Mouse (Mus musculus) megakaryocyte, adult 5-6 weeks (primary cell): ENCODE results near the gene Abracl. TPM values are rescaled to one million over a fixed set of nuclear protein-coding genes. Genes with fewer than 3 reads are reported as not detected.

Experiments
- ATAC-seq: 2 replicates; pipeline ENCODE4 v1.8.0; 2016; ENCODE audit warnings: mild to moderate bottlenecking, inconsistent platforms; ENCODE audit not compliant: poor library complexity, severe bottlenecking
- total RNA-seq, 2 experiments: library from RNA; stranded (forward) in 1 of 2; stranded (reverse) in 1 of 2; fragments of 153-499, 151-499 nt in 1 of 2; fragments of 221-1000, 200-1000 nt in 1 of 2; gene quantifications; 2 replicates each; pipeline versions ENCODE4 v1.2.3 to v1.2.4; 2015 to 2017

Gene Abracl
- total RNA-seq (2015) = 291 and 343 TPM in 2 replicates
- 336 and 397 TPM in 2 replicates for total RNA-seq (2017)

DNA sequence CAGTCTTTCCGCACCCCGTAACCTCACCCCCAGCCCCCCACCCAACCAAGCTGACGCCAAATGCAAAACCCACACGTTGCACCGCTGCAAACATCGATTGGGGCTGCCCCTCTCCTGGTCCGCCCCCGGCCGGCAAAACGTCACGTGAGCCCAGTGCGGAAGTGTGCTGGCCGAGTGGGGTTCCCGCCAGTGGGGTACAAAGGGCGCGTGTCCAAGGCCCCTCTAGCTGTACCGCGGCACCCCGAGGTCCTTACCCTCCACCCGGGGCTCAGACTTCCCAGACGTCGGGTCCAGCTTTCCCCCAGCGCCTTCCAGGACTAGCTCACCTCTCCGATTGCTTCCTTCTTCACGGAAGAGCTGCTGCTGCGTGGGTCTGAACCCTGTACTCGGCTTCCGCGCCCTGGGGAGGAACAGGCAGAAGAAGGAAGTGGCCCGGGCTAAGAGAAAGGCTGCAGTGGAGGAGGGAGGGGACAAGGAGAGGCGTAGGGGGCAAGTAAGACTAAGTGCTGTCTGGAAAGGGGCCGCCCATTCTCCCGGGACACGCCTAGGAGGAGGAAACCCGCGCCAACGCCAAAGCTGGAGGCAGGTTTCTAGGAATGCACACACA, at the start of gene Abracl:
Abracl (minus strand) TSS at position 548 of the 607 bp plus-strand sequence.
- peak; percentile 90 for ATAC-seq

DNA sequence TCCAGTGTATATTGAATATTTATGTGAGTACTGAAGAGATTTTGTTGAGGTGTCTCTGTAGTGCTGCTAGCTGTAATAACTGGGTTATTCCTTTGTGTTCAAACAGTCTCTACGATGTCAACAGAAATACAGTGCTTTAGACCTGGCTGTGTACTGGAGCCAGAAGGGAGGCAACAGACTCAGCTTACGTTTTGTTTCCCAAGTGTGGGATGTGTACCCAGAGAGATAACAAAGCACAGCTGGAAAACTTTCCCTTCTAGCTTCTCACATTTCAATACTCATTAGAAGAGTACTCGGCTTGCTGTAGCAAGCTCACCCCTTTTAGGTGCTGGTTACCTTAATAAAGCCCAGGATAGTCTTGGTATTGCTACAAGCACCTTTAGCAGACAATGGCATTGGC, 49.8 kb upstream of the Abracl start:
- ATAC-seq = no peak

DNA sequence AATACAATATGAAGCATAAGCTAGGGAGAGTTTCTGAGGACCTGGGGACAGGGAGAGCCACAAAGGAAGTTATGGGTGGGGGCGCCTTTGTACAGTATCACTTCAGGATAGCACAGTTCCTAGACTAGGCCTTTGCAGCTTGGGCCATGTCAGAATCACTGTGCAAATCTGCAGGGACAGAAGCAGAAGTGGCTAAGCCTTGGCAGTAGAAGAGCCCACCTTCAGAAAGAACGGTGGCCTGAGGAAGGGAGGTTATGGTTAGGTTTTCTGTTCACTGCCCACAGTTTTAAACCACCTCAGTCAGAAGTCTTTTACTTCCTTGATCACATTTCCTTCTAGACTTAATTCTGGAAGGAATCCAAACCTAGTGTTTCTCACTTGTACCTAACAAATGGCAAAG, 47.5 kb upstream of the Abracl start:
- peak; percentile 82 for ATAC-seq

DNA sequence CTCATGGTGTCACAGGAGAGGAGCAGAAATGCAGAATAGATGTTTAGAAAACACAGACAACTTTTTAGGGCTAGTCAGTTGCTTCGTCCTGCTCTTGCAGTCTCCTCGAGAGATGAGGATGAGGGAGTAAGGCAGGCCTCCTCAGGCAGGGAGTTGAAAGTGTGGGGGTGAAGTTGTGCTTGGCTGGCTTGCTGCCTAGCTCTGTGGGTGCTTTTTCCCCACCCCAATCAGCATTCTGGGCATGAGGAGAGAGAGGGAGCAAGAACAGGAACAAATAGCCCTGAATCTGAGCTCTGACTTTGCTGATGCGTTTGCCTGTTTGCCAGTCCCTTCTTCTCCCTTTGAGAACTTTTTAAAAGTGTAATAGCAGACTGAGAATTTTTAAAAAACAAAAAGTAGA, 47.1 kb upstream of the Abracl start:
- ATAC-seq = peak; percentile 31; the same call in 1 of the 2 replicates

DNA sequence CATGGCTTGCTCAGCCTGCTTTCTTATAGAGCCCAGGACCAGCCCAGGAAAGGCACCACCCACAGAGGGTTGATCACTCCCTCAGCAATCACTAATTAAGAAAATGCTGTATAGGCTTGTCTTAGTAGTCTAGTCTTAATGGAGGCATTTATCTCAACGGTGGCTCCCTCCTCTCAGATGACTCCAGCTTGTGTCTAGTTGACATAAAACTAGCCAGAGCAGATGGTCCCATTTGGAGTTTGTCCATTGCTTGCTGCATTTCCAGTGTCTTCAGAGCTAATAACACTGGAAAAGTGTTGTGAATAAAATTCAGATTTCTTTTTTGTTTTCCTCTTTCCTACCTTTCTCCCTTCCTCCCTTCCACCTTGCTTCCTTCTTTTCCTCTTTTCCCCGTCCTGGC, 46.5 kb upstream of the Abracl start:
- ATAC-seq = no peak

DNA sequence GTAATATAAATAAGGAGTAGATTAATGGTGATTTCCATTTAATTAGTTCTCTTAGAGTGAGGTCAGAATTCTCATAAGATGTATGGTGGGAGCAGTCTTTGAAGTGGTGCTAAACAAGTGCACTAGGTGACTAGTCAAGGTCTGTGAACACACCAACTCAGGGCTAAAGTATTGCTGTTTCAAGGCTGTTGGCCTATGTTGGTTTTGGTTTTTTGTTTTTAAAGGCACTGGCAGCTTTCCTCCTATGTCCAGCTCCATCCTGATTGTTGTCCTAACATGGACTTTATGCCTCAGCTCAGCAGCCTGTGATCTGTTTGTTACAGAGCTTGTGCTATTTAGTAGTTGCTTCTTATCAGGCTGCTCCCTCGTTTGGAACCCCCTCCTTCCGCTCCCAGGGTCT, 45.8 kb upstream of the Abracl start:
- ATAC-seq = no peak

DNA sequence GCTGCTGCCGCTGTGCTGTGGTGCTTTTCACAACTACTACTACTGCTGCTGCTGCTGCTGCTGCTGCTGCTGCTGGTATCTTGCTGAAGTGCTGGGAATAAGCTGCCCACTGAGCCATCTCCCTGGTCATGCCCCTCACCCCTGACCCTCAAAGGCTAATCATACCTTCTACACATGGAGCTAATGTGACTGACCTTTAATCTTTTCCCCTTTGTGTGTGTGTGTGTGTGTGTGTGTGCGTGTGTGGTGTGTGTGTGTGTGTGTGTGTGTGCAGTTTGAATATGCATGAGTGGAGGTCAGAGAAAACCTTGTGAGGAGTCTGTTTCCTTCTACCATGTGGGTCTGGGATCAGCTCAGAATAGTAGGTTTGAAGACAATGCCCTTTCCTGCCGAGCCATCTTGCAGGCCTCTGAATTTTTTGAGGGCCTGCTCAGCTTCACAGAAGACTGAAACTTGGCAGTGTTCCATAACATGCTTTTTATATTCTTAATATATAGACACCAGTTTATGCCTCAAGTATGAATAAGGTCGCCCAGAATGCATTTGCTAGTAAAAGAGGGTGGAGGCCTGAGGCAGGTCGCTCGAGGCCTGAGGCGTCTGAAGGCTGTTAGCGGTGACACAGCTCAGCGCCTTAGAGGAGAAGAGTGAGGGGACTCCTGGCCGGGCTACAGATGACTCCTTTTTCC, 44.8 kb upstream of the Abracl start:
- no peak for ATAC-seq

DNA sequence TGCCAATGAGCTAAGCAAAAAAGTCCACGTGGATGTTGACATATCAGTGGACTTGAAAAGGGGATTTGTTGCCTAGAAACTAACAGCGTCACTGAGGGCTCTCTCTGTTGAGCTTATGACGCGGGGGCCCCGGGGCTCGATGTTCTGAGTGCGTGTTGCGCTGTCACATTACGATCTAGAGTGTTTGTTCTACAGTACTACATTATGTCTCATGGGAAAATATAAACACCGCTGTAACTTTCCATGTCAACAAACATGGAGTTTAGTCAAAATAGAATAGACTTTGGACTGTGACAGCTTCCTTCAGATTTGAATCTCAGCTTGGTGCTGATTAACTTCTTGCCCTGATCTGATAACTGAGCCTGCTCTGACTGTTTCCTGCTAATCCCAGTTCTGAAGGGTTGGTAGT, 42.9 kb upstream of the Abracl start:
- ATAC-seq = no peak

DNA sequence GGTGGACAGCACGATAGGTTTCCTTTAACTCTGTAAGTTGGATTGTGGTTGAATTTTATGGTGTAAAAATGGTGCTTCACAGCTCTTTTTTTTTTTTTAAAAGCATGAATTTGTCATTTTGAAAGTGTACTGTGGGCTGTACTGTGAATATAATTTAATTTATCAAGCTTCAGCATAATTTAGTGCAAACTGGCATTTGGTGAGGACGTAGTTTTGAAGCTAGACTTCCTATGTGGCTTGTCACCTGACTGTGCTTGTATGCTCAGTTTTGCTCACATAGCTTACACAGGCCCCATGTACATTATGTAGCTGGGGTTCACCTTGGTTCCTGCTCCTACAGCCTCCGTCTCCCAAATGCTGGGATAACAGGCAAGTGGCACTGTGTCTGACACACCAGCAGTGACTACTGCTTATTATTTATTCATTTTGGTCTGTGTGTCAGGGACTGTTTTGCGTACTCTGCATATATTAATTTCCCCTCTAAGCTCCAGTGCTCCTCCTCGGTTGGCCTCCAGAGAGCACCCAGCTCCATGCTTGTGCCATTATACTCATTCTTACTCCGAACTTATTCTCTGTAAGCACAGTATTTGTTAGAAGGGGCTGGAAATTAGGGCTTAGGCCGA, 41.6 kb upstream of the Abracl start:
- ATAC-seq = no peak

DNA sequence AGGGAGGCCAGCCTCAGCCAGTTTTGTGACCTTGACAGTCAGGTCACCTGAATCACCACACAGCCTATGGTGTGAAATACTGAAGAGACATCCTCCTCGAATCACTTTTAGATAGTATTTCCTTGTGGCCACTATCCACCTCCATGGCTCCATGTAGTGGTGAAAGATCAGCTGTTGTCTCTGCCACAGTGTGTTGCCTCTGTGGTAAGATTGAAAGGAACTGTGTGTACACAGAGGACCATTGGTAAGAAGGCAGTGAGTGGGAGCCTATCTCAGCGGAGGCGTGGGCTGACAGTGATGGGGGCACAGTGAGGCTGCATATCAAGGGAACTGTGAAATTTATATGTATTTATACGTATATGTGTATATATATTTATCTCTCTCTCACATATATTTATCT, 38.4 kb upstream of the Abracl start:
- ATAC-seq = no peak

DNA sequence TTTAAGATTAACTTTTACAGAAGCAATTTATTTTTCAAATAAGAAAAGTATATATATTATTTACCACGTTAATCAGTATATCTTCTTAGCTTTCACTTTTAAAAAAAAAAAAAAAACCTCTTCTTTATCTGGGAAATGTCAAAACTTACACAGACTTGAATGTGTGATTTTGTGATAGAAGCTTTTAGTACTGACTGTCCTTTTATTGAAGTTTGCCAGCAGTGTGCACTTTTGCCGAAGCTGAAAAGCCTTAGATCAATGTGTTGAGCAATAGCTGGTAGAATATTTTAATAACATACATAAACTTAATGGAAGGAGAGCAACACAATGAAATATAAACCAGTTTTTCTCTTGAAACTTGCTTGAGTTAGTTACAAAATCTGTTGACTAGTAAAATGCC, 37.7 kb upstream of the Abracl start:
- ATAC-seq = no peak

DNA sequence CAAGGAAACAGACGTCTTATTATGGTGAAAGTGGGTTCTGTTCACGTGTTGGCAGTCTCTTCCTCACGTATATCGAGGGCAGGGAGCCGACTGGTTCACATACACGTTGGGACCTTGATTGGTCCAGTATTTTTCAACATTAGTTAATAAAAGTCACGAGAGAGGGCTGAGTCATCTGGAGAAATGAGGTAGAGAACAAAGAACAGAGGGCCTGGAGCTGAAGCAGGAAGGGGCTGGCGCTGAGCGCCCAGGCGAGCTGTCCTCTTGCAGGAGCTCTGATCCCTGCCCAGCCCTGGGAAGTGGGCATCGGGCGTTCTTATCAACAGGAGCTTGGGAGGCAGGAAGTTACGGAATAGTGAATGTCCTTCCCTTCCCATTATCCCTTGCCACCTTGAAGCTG, 36.7 kb upstream of the Abracl start:
- no peak for ATAC-seq

DNA sequence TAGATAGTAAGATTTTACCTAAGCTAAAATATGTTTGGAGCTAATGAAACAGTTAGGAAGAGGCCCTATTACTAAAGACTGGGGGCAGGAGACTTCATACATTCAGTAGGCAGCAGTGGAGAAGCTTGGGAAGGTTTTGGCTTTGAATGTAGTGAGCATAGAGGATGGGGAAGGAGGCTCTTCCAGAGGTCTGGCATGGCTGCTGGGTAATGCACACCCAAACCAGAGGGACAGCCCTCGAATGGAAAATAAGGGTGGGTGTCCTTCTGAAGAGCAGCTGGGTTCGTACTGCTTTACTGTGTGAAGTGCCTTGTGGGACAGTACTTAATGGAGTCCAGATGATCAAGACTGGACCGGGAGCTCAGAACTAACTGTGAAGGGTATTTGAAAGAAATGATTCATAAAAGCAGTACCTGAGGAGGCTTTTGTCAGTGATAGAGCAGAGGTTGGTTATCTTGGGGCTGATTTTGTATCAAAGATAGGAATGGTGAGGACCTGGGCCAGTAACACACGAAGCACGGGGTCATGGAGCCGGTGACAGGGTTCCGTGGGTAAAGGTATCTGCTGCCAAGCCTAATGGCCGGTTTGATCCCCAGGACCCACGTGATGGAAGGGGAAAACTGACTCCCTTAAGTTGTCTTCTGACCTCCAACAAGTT, 35.7 kb upstream of the Abracl start:
- ATAC-seq = no peak

DNA sequence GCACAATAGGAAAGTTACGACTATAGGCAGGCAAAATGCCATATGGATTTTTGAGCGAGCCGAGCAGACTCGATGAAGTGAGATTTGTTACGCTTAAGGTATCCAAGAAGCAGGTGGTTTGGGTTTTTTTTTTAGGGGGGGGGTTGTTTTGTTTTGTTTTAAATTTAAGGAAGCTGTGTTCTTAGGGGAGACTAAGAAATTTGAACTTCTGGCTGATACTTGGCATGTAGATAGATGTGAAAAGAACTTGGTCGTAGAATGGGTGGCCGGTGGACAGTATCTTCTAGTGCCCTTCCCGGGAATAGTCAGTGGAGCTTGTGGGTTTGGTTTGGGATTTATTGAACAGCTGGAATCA, 33.3 kb upstream of the Abracl start:
- ATAC-seq = no peak

DNA sequence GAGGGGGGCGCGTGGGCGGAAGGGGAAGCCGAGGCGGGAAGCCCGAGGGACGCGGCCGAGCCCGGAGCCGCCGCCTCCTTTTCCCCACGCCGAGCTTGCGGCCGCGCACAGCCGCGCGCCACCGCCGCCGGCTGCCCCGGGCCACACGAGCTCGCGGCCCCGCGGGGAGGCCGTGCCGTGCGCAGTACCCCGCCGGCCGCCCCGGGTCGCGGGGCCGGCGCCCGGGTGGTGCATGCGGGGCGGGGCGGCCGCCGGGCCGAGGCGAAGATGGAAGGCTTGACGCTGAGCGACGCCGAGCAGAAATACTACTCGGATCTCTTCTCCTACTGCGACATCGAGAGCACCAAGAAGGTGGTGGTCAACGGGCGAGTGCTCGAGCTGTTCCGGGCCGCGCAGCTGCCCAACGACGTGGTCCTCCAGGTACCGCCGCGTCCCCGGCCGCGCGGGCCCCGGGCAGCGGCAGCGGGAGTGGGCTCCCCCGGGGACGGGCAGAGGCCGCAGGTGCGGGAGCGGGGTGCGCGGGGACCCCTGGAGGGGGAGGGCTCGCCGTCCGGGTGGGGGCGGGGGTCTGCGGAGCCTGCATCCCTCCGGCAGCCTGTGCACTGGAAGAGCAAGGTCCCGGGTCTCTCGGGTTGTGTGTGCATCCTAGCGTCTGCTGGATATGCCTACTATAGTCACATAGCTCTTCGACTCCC, 32.8 kb upstream of the Abracl start, which contains the start of gene Reps1:
Reps1 (plus strand) TSS at position 166 of the 695 bp plus-strand sequence.
- ATAC-seq = peak; percentile 12

DNA sequence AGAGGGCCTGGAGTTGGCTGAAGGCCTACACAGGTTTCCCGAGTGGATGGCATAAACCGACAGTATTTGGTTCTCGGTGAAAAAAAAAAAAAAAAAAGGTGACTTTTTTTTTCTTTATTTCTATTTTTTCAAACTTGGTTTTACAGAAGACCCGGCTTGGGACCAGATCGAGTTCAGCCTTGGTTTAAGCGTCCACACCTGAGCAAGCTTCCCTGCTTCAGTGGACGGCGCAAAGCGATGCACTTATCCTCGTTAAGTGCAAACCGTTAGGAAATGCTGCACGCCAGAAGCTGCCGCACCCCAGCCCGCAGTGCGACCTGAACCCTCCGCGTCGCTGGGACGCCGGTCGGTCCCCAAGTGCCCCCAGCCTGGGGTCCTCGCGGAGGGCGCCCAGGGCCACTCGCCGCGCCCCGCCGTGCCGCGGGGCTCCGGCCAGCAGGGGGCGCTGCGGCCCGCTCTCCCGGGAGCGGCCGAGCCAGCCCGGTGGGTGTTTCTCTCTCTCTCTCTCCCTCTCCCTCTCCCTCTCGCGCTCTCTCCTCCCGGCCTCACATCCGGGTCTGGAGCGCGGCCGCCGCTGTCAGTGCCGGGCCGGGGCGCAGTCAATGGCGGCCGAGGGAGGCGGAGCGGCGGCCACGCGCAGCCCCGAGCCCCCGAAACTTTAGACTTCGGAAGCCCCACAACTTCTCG, 32.1 kb upstream of the Abracl start:
- ATAC-seq = peak; percentile 94

DNA sequence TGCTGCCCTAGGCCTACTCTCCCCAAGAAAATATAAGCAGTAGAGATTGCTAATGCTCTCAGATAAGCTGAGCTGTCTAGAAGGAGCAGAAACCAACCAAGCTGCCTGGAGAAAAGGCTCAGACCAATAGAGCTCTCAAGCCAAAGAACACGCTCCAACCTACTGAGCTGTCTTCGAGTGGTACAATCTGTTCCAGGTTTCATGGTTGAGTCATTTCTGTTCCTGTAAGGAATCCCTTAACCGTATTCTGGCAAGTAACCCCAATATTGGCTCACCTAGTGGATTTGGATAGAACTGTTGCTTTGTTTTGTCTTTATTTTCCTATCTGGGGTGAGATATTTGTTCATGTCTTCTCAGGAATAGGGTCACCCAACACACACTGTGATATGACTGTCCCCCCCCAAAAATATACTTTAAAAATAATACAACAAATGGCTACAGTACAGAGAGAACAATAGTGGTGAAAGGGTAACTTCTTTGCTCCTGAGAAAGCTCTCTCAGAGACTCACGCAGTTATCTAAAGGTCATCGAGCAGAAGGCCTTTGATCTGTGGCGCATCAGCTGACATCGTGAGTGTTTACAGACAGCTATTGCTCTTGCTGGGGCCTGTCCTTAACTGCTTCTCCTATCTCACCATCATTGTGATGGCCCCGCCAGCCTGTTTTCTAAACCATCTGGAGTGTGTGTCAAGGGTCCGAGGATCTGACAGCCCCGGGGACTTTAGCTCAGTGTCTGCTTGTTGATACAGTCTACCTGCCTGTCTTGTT, 24.5 kb upstream of the Abracl start:
- no peak for ATAC-seq

DNA sequence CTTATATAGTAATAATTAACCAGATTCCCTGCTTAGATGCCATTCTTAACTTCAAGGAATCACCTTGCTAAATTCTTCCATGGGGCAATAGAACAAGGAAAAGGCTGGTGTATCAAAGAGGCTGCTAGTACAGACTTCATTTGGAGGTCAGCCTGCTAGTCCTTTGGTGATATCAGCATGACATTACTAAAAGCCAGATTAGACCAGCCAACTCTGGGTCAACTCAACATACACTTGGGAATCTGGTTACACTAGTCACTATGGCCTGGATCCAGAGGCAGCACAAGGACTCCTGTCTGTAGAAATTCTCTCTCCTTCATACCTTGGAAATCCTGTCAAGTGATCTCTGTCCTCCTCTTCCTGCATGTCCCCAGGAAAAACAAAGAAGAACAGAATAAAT, 23.3 kb upstream of the Abracl start:
- no peak for ATAC-seq

DNA sequence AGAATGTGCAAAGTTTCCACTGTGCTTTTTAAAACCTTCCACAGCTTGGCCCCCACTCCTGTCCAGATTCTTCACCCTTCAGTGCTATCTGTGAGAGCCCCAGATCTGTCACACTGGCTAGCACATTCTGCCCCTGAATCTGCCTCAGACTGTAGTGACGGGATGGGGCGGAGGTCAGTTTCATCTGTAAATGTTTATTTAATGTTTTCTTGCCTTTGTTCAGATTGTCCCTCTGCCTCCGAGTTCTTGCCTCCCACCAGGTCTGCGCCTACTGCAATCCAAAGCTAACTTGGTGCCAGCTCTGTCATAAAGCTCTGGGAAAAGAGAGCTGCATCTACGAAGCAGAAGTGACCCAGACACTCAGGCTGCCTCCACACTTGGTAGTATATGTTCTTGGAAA, 13.8 kb upstream of the Abracl start:
- ATAC-seq = no peak

DNA sequence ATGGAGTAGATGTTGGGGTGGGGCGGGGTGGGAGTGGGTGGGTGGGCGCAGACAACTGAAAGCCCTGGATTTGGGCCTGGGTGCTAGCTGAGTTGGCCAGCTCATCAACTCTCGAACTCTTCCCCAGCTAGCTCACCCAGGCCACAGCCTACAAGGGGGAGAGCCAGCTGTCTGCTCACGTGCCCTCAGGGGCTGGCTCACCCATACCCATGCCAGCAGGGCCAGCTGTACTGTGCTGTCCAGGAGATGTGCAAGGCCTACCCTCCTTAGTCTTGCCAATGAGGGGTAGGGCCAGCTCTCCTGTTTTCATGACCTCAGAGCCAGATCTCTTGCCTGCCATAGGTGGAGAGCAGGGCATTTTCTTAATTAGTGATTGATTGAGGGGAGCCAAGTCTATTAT, 11.3 kb upstream of the Abracl start:
- no peak for ATAC-seq
